ENCODE assay signal across 12 mouse cellular contexts in genomic region chr1:186698583-186699338, GRCm38 (mm10). TPM values are rescaled to one million over a fixed set of nuclear protein-coding genes. Genes with fewer than 3 reads are reported as not detected.
A peak's percentile ranks its signal among the peaks of the same experiment; 100 is the strongest.
DNase-seq lines count a peak whose midpoint lies in the region; ATAC-seq and TF ChIP-seq lines count a peak whose summit lies in the region.
"Had no signal": no experiment of that assay in that cellular context is flagged by ENCODE, and none has a peak within 500 bp of the region (broad histone marks: within the 10 kb centered on the region; RNA-seq: fewer than 3 reads in every experiment).

No protein-coding gene starts in this region.

- H3K9ac ChIP-seq in intestine, postnatal 0 days (ENCODE audit: low read depth, low read length) = no peak overlapping the region
- H3K9ac ChIP-seq in intestine, embryonic 15.5 days = no peak overlapping the region
- no peak overlapping the region for H3K9ac ChIP-seq in midbrain, postnatal 0 days (replicated peaks; ENCODE audit: low read length, poor library complexity, severe bottlenecking)
- H3K9ac ChIP-seq in midbrain, embryonic 16.5 days (ENCODE audit: low read depth, low read length) = no peak overlapping the region

- no peaks in the 10 kb centered on the region for H3K36me3 ChIP-seq in intestine, postnatal 0 days (ENCODE audit: control insufficient read depth, insufficient read depth)
- H3K36me3 ChIP-seq in intestine, embryonic 15.5 days = no peaks in the 10 kb centered on the region
- H3K36me3 ChIP-seq in midbrain, postnatal 0 days (ENCODE audit: insufficient read depth, low read length) = no peaks in the 10 kb centered on the region
- no peaks in the 10 kb centered on the region for H3K36me3 ChIP-seq in midbrain, embryonic 16.5 days (ENCODE audit: control insufficient read depth, insufficient read depth, low read length)
- no peaks in the 10 kb centered on the region for H3K36me3 ChIP-seq in small intestine, adult 2 months (ENCODE audit: control insufficient read depth, insufficient read depth, low read length)

- peak; percentile 13 for DNase-seq in adrenal gland, postnatal 14 days
- DNase-seq in adrenal gland, adult 18-20 months (ENCODE audit: low spot score in 2 of 2) = no peak
- no peak for DNase-seq in midbrain, postnatal 0 days (ENCODE audit: low spot score)
- DNase-seq in left cerebral cortex, postnatal 10 days (ENCODE audit: extremely low spot score in 1 of 2, low spot score in 2 of 2) = no peak
- DNase-seq: adrenal gland, postnatal 10 days; cerebellum, adult 11 months; kidney, postnatal 10 days had no signal

- H3K27ac ChIP-seq in intestine, postnatal 0 days (ENCODE audit: low read depth, low read length) = no peak overlapping the region
- no peak overlapping the region for H3K27ac ChIP-seq in intestine, embryonic 15.5 days
- no peak overlapping the region for H3K27ac ChIP-seq in midbrain, postnatal 0 days (ENCODE audit: low read depth, low read length)
- H3K27ac ChIP-seq in midbrain, embryonic 16.5 days (ENCODE audit: low read length) = no peak overlapping the region
- H3K27ac ChIP-seq in small intestine, adult 2 months (ENCODE audit: insufficient read depth, low read depth, low read length) = no peak overlapping the region

- no peak overlapping the region for H3K4me2 ChIP-seq in intestine, postnatal 0 days (replicated peaks; ENCODE audit: low read depth)
- H3K4me2 ChIP-seq in intestine, embryonic 15.5 days (replicated peaks) = no peak overlapping the region
- H3K4me2 ChIP-seq in midbrain, postnatal 0 days (ENCODE audit: low read depth, low read length, poor library complexity, severe bottlenecking) = no peak overlapping the region
- H3K4me2 ChIP-seq in midbrain, embryonic 16.5 days (ENCODE audit: low read length) = no peak overlapping the region

- intact Hi-C loops in left cerebral cortex, postnatal 10 days (cut with DNase I) = no loop called here

- TF ChIP-seq POLR2A in small intestine, adult 2 months (IDR thresholded peaks at IDR 0.05; ENCODE audit: low read depth, low read length) = no peak

- no peak for ATAC-seq in intestine, postnatal 0 days
- no peak for ATAC-seq in intestine, embryonic 15.5 days
- no peak for ATAC-seq in midbrain, postnatal 0 days (ENCODE audit: low FRiP score)
- ATAC-seq in midbrain, embryonic 16.5 days = no peak

- no peaks in the 10 kb centered on the region for H3K9me3 ChIP-seq in intestine, postnatal 0 days (ENCODE audit: control insufficient read depth)
- no peaks in the 10 kb centered on the region for H3K9me3 ChIP-seq in intestine, embryonic 15.5 days
- H3K9me3 ChIP-seq in midbrain, postnatal 0 days (ENCODE audit: low read length) = no peaks in the 10 kb centered on the region
- H3K9me3 ChIP-seq in midbrain, embryonic 16.5 days (replicated peaks; ENCODE audit: control insufficient read depth, low read length, poor library complexity, severe bottlenecking) = no peaks in the 10 kb centered on the region

- TF ChIP-seq CTCF in intestine, postnatal 0 days (IDR thresholded peaks at IDR 0.05; ENCODE audit: low read depth) = peak; percentile 60
- peak; percentile 54 for TF ChIP-seq CTCF in midbrain, postnatal 0 days (IDR thresholded peaks at IDR 0.05)
- peak; percentile 31; the same call in 1 of the 2 replicates for TF ChIP-seq CTCF in small intestine, adult 2 months (IDR thresholded peaks at IDR 0.05; ENCODE audit: extremely low read depth, insufficient read length, insufficient replicate concordance, low read depth, low read length)

- H3K4me3 ChIP-seq in intestine, postnatal 0 days (ENCODE audit: low read depth, low read length) = no peak overlapping the region
- no peak overlapping the region for H3K4me3 ChIP-seq in intestine, embryonic 15.5 days (replicated peaks)
- H3K4me3 ChIP-seq in midbrain, postnatal 0 days (ENCODE audit: low read depth, low read length) = no peak overlapping the region
- no peak overlapping the region for H3K4me3 ChIP-seq in midbrain, embryonic 16.5 days (ENCODE audit: low read depth, low read length)
- H3K4me3 ChIP-seq in small intestine, adult 2 months (ENCODE audit: low read depth, low read length) = no peak overlapping the region

- no peaks in the 10 kb centered on the region for H3K4me1 ChIP-seq in intestine, postnatal 0 days (replicated peaks; ENCODE audit: control insufficient read depth, insufficient read depth, low read length)
- peaks cover 6% of the 10 kb centered on the region; the same call in 1 of the 2 replicates for H3K4me1 ChIP-seq in intestine, embryonic 15.5 days (replicated peaks)
- peaks cover 7% of the 10 kb centered on the region for H3K4me1 ChIP-seq in midbrain, postnatal 0 days (ENCODE audit: insufficient read depth, low read length)
- peaks cover 5% of the 10 kb centered on the region; the same call in 1 of the 2 replicates for H3K4me1 ChIP-seq in midbrain, embryonic 16.5 days (ENCODE audit: control insufficient read depth, insufficient read depth, low read length)
- peaks cover 6% of the 10 kb centered on the region; the same call in 1 of the 2 replicates for H3K4me1 ChIP-seq in small intestine, adult 2 months (ENCODE audit: control insufficient read depth, insufficient read depth, insufficient read length, low read length)

- no peaks in the 10 kb centered on the region for H3K27me3 ChIP-seq in intestine, postnatal 0 days (replicated peaks; ENCODE audit: control insufficient read depth, insufficient read depth, low read length)
- H3K27me3 ChIP-seq in intestine, embryonic 15.5 days (replicated peaks) = no peaks in the 10 kb centered on the region
- no peaks in the 10 kb centered on the region for H3K27me3 ChIP-seq in midbrain, postnatal 0 days (ENCODE audit: insufficient read depth, low read length)
- H3K27me3 ChIP-seq in midbrain, embryonic 16.5 days (ENCODE audit: control insufficient read depth, insufficient read depth, low read depth, low read length) = peaks cover 5% of the 10 kb centered on the region
- peaks cover 4% of the 10 kb centered on the region for H3K27me3 ChIP-seq in small intestine, adult 2 months (ENCODE audit: control insufficient read depth, insufficient read depth, low read length)

- 75% methylated on average over 15 of the region's 15 CpGs for WGBS in intestine, postnatal 0 days
- 77% methylated on average over 15 of the region's 15 CpGs for WGBS in intestine, embryonic 15.5 days
- WGBS in midbrain, postnatal 0 days = 78% methylated on average over 15 of the region's 15 CpGs
- 77% methylated on average over 15 of the region's 15 CpGs for WGBS in midbrain, embryonic 16.5 days
- 67% methylated on average over 15 of the region's 15 CpGs for WGBS in small intestine, adult 2 months

RNA-seq across cellular contexts. Expression of gene Tgfb2, which starts 7.0 kb away (rescaled TPM):
- total RNA-seq in adrenal gland, postnatal 14 days (2021) = 2.7 and 3.1 TPM in 2 replicates
- total RNA-seq in adrenal gland, adult 18-20 months (2021) = 1 to 10 TPM; 1.3 to 1.8 TPM
- polyA plus RNA-seq in intestine, postnatal 0 days (2015; fragmentation: Nextera tagmentation; extraction: Ambion mirVana) = 7.1 and 7.7 TPM in 2 replicates
- polyA plus RNA-seq in intestine, embryonic 15.5 days (2015; fragmentation: Nextera tagmentation; extraction: Ambion mirVana) = 16.5 and 18.5 TPM in 2 replicates
- 14.8 and 19.8 TPM in 2 replicates for total RNA-seq in midbrain, postnatal 0 days (2014; rRNA removed)
- 20.1 and 22.9 TPM in 2 replicates for polyA plus RNA-seq in midbrain, postnatal 0 days (2015; fragmentation: Nextera tagmentation; extraction: Ambion mirVana)
- polyA plus RNA-seq in midbrain, embryonic 16.5 days (2015; fragmentation: Nextera tagmentation; extraction: Ambion mirVana) = 14.8 and 20.1 TPM in 2 replicates
- polyA plus RNA-seq in small intestine, adult 2 months (2012; rRNA removed) = 0.79 TPM in 2 replicates
- total RNA-seq in left cerebral cortex, postnatal 10 days (2021) = 10 to 100 TPM; 10.5 to 13.7 TPM
- total RNA-seq: neutrophil, adult 5-6 weeks had no signal

RNA-seq across cellular contexts. Expression of gene Rrp15, which starts 50.4 kb away (rescaled TPM):
- total RNA-seq in adrenal gland, postnatal 14 days (2021) = 26.9 and 31.7 TPM in 2 replicates
- total RNA-seq in adrenal gland, adult 18-20 months (2021) = 10 to 100 TPM; 25.8 to 27.4 TPM
- polyA plus RNA-seq in intestine, postnatal 0 days (2015; fragmentation: Nextera tagmentation; extraction: Ambion mirVana) = 21.9 and 23.0 TPM in 2 replicates
- 66.2 and 69.9 TPM in 2 replicates for polyA plus RNA-seq in intestine, embryonic 15.5 days (2015; fragmentation: Nextera tagmentation; extraction: Ambion mirVana)
- total RNA-seq in midbrain, postnatal 0 days (2014; rRNA removed) = 15.7 and 16.3 TPM in 2 replicates
- polyA plus RNA-seq in midbrain, postnatal 0 days (2015; fragmentation: Nextera tagmentation; extraction: Ambion mirVana) = 19.7 and 22.9 TPM in 2 replicates
- polyA plus RNA-seq in midbrain, embryonic 16.5 days (2015; fragmentation: Nextera tagmentation; extraction: Ambion mirVana) = 28.2 and 32.0 TPM in 2 replicates
- polyA plus RNA-seq in small intestine, adult 2 months (2012; rRNA removed) = 0.39 and 1.3 TPM in 2 replicates
- total RNA-seq in left cerebral cortex, postnatal 10 days (2021) = 10 to 100 TPM; 14.6 to 17.1 TPM
